Mouse (Mus musculus) right cerebral cortex, postnatal 36 days (tissue): ENCODE measurements at regions not wholly inside any gene's neighbourhood (a gene's known extent, or its start where the extent isn't known, plus 50 kb on each side); places are given as distances from the start of the nearest gene placed in this dataset.
"Not testable (repeated sequence)": the region's sequence is repeated elsewhere in the genome, so short reads cannot be mapped to it uniquely, and the experiment has no call there.

Experiments used
- DNase-seq, 2 experiments: peaks; one replicate each; pipeline ENCODE4 v3.0.0; 2022; ENCODE audit warnings: low spot score in 2 of 2, mixed read lengths in 1 of 2

DNA sequence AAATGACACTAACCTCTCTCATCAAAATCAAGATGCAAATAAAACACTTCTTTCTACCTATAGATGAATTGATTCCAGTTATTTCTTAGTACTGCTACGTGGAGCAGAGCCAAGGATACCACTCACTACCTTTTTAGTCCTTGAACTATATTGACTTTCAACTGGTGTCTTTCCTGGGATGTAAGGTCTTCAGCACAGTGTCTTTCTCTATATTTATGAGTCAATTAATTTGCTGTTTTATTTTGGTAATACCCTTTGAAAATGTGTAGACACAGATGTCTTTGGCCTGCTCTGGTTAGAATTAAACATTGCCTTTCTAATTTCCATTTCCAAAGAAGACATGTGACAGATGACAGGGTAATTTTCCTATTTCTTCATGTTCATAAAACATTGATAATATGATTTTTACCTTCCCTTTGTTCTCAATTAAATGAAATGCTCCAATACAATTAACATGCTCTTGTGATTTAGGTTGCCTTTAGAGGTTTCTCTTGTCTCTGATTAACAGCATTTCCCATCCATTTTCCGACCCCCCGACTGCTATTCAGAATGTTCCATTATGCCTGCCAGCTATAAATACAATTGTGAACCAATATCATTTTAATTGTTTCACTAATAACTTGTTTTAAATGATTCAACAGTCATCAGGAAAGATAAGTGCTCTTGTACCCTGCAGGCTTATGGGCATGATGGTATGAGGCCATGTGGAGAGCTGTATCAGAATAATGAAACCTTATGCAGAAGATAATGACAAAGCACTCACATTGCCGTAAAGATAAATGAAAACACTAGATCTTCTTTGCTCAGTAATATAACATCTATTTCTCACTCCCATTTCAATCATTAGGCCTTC lies 266.2 kb upstream of the 1700008P02Rik start:
- no peak for DNase-seq

- DNase-seq: no peak
Measured at GRCm38 (mm10) chr3:6883401-6883800, 263.2 kb upstream of the 1700008P02Rik start.

DNA sequence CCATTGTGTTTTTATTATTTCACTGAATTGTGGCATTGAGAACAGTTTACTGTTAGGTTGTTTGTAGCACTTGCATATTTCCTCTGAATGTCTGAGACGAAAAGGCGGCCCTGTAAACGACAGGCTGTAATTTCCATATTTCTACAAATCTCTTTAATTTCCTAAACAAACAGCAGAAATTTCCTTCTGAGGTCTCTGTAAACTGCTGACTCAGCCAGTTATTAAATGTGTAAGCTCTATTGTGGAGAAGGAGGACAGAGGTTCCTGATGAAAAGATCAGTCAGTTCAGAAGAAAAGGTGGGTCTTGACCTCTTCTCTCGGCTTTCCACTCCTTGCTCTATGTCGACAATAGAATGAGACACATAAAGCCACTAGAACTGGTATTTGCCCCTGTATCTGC lies 256.0 kb upstream of the 1700008P02Rik start:
- DNase-seq: no peak

DNA sequence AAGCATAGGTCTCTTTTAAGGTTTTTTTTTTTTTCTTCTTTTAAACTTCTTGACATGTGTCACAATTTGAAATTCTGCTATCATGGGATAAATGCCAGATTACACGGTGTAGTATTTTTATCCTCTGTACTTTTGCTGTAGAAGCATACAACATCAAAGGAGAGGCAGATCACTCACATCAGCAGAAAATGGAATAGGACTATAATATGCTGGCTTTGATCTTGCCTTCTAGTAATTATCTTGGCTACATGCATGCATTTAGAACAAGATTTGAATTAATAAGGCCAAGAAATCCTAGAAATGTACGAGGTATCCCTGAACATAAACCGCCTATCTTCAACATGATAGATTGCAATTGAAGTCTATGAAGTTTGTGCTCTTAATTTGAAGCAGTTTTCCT lies 251.9 kb upstream of the 1700008P02Rik start:
- no peak for DNase-seq

DNA sequence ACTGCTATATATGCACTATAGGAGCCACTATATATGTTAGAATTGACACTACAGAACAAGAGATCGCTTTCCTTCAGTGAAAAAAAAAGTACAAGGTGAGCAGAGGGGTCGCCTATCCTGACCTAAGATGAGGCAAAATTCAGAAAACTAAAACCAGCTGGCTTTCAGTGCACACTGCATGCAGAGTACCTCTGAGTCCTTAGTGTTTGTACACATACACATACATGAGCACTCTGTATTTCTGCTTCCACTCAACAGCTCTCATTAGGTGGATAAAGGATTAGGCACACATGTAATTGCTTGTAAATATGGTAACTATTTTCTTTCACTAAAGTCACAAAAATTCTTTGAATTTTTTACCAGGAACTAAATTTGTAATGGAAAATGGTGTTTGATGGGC lies 251.5 kb upstream of the 1700008P02Rik start:
- no peak for DNase-seq

- DNase-seq: no peak
Measured at GRCm38 (mm10) chr3:6866148-6866483, 245.9 kb upstream of the 1700008P02Rik start.

GRCm38 (mm10) chr3:6865462-6866147 lies 245.4 kb upstream of the 1700008P02Rik start:
- peak; percentile 56 to 59 for DNase-seq

- DNase-seq: no peak
Measured at GRCm38 (mm10) chr3:6859866-6860180, 239.6 kb upstream of the 1700008P02Rik start.

DNA sequence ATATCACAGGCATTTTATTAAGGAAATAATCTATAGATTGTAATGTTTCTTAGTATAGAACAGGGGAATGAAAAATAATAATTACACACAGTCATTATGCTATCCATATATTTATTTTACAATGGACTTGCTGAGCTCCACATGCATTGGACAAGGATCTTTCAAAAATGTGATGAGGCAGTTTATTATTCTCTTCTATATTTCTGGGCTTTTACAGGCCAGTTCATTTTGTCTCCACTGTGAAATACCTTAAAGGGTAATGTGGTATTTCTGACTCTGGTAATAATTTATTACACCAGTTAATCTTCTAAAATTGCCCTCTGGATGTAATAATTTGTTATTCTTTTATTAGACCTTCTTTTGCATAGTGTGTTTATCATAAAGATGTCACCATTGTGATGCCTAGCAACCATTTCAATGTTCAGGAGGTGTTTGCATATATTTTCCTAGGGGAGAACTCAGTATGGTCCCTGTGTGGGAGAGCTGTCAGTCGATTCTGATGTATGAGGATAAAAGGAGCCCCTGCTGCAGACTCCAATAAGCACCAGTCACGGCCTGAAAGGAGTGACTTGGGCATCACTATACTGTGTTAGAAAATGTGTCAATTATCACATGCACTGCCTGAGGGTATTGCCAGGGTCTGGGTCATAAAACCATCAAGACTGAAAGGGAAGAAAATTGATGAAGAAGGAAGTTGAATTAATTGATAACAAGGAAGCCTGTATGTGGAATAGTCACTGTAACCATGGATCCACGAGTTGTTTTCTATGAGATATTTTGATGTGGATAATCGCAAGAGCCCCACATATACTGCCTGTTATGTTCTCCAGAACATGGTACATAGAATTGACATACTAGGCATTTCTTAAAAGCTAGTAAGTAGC lies 239.0 kb upstream of the 1700008P02Rik start:
- DNase-seq: no peak

- DNase-seq: no peak
Measured at GRCm38 (mm10) chr3:6819332-6819731, 199.1 kb upstream of the 1700008P02Rik start.

DNA sequence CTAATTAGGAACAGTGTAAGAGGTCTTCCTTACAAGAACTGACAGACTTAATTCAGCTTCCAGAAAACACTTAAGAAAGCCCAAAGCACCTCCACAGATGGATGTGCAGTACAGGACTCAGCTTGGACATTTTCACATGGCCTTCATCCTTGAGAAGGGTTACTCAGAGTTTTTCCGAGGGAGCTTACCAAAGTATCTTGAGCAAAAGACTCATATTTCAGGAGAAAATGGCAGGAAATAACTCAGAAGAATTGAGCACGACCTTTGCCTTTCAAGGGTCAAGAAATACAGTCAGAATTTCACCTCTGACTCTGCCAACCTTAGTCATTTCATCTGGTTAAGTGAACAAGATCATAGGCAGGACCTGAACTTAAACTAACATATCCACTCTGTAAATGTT lies 192.1 kb upstream of the 1700008P02Rik start:
- DNase-seq: no peak

DNA sequence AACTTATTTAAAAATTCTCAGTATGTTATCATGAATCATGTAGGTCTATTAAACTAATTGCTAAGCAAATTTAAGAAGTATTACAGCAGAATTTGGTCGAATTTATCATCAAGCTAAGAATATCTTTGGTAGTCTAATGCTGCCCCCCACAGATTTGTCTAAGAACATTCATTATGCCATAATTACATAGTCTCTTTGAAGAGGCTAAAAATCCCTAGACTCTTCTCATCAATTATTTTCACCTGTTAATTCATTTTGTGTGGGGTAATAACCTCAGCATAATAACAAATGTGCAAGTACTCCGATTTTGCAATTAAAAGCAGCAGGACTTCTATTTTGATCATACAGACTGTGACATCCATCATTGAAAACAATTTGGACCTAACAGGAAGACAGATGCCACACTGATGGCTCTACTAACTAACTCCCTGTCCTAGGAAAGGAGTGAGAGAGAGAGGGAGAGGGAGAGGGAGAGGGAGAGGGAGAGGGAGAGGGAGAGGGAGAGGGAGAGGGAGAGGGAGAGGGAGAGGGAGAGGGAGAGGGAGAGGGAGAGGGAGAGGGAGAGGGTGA lies 189.2 kb upstream of the 1700008P02Rik start:
- DNase-seq: no peak

GRCm38 (mm10) chr3:6800092-6800716 lies 180.0 kb upstream of the 1700008P02Rik start:
- DNase-seq: not testable (repeated sequence)

DNA sequence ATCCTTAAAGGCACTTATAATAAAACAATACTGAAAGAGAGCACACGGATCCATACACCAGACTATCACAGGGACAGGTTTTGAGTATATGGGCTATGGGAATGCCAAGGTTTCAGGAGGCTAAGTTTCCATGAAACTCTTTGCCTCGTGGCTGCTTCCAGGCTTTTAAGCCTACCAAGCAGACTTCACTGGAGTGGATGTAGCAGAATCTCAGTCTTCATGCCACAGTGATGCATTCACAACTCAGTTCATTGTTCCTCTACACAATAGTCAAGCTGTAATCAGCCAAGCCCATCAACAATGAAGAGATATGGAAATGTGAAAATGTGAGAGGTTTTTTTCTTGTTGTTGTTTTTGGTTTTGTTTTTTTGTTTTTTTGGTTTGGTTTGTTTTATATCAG lies 148.3 kb upstream of the 1700008P02Rik start:
- DNase-seq: no peak

DNA sequence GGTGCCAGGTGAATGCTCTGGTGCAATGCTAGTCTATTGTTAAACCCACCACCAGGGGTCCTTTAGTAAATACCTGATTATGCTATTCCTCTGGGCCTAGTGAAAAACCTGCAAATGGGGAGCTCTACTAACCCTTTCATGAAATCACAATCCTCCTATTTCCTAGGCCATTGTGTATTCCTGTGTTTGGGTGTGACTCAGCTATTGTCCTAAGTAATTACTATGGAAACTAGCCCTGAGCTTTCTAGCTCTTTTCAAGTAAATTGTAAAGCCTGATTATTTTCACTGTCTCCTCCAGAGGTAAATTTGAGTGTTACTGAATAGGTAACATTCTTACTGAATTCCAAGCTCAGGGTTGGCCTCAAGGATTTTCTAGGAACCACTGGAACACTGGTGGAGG lies 147.8 kb upstream of the 1700008P02Rik start:
- not testable (repeated sequence) for DNase-seq

- no peak for DNase-seq
Measured at GRCm38 (mm10) chr3:6759172-6759571, 138.9 kb upstream of the 1700008P02Rik start.

DNA sequence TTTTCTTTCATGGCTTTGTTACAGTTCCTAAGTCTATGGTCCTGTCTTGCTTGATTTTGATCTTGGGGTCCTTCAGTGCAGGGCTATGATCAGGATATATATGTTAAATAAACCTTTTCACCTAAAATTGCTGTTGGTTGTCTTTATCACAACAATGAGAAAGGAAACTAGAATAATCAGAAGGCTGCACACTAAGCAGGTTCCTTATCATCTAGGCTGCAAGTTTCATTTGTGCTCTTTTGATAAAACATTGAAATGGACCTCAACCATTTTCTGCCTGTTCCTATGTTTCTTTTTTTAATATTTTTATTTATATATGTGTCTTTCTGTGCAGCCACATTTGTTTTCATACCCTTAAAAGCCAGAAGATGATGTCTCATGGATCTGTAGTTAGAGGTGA lies 137.3 kb upstream of the 1700008P02Rik start:
- no peak for DNase-seq

- DNase-seq: not testable (repeated sequence)
Measured at GRCm38 (mm10) chr3:6750746-6751145, 130.5 kb upstream of the 1700008P02Rik start.

DNA sequence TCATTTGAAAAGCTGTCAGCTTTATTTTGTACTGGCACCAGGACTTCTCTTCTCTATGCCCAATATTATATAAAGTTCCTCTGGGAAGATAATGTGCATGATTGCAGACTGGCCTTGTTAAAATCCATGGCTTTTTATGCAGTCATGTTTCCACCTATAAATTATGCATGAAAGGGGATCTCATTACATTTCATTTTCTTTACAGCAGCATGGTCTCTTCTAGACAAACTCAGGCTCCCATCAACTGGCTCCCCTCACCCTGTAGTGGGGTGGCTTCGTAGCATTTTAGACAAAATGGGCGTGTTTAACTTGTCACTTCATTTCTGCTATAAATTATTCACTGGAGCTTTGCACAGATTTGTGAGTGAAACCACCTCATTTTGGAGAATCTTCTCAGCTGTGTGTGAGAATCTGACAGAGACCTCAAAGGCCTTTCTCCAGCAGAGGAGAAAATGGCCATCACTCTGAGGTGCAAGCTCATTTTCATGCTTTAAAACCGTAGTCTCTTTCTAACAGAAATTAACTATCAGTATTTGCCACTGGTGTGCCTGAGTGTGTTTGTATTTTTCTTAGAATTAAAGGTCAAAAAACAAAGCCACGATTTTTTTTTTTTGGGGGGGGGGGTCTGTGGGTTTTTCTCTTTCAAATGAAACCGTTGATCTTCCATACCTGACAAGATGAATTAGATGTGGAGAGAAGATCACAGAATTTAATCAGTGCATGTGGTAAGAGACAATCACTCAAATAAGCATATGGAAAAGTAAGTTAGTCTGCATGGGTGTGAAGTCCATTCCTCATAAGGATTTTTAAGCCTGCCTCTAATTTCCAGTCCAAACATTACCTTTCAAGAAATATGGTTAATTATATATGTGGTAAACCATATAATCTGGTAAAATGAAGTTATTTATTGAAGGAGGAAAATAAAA lies 111.4 kb upstream of the 1700008P02Rik start:
- DNase-seq: no peak

- DNase-seq: no peak
Measured at GRCm38 (mm10) chr3:6730066-6730465, 109.8 kb upstream of the 1700008P02Rik start.
